Mouse (Mus musculus) myocyte (in vitro differentiated cells): ENCODE measurements around the gene Arhgdia. TPM values are rescaled to one million over a fixed set of nuclear protein-coding genes. Genes with fewer than 3 reads are reported as not detected.

Source experiments
- H3K27me3 ChIP-seq: one replicate; pipeline ENCODE4 v1.6.1; 2011; ENCODE audit not compliant: control insufficient read depth, insufficient read depth, insufficient read length
- H3K36me3 ChIP-seq: one replicate; pipeline ENCODE4 v1.6.1; 2011; ENCODE audit not compliant: control insufficient read depth, insufficient read depth
- H3K4me2 ChIP-seq: one replicate; pipeline ENCODE4 v1.6.1; 2011; ENCODE audit warnings: low read depth, control low read depth
- H3K4me3 ChIP-seq: one replicate; pipeline ENCODE4 v1.5.1; 2011; ENCODE audit warnings: mild to moderate bottlenecking, control low read depth, moderate library complexity
- H3K79me2 ChIP-seq: one replicate; pipeline ENCODE4 v1.6.1; 2011; ENCODE audit not compliant: control insufficient read depth, insufficient read depth
- H3ac ChIP-seq: one replicate; pipeline ENCODE4 v1.6.1; 2011; ENCODE audit not compliant: control insufficient read depth, insufficient read length
- CEBPB ChIP-seq: IDR thresholded peaks from 2 replicates; pipeline ENCODE4 v1.6.1; 2011; ENCODE audit warnings: mild to moderate bottlenecking, moderate library complexity; ENCODE audit not compliant: poor library complexity, insufficient read depth, severe bottlenecking
- E2F4 ChIP-seq: IDR thresholded peaks from one replicate; pipeline ENCODE4 v1.6.1; 2011; ENCODE audit warnings: mild to moderate bottlenecking, control low read depth, moderate library complexity; ENCODE audit not compliant: insufficient read depth
- MAX ChIP-seq: IDR thresholded peaks from one replicate; pipeline ENCODE4 v1.6.1; 2011; ENCODE audit warnings: low read depth, mild to moderate bottlenecking, control low read depth
- MYOD1 ChIP-seq, 3 experiments: IDR thresholded peaks; one replicate each; pipeline ENCODE4 v1.6.1; 2011; ENCODE audit warnings: control low read depth in 2 of 3, low read depth in 2 of 3, mild to moderate bottlenecking in 2 of 3, moderate library complexity in 1 of 3; ENCODE audit not compliant: insufficient read length in 2 of 3, control insufficient read depth in 1 of 3
- MYOG ChIP-seq, 3 experiments: IDR thresholded peaks; one replicate each; pipeline ENCODE4 v1.6.1; 2011; ENCODE audit warnings: control low read depth in 2 of 3, low read depth in 2 of 3, mild to moderate bottlenecking in 2 of 3; ENCODE audit not compliant: insufficient read length in 2 of 3, control insufficient read depth in 1 of 3, insufficient read depth in 1 of 3
- POLR2A ChIP-seq: IDR thresholded peaks from one replicate; pipeline ENCODE4 v1.6.1; 2011; ENCODE audit warnings: low read depth, mild to moderate bottlenecking, control low read depth, moderate library complexity; ENCODE audit not compliant: insufficient read length
- POLR2AphosphoS2 ChIP-seq: IDR thresholded peaks from one replicate; pipeline ENCODE4 v1.6.1; 2011; ENCODE audit warnings: low read depth, control low read depth; ENCODE audit not compliant: insufficient read length
- REST ChIP-seq: IDR thresholded peaks from one replicate; pipeline ENCODE4 v1.6.1; 2011; ENCODE audit warnings: mild to moderate bottlenecking, control low read depth, moderate library complexity; ENCODE audit not compliant: insufficient read depth, insufficient read length
- SRF ChIP-seq: IDR thresholded peaks from one replicate; pipeline ENCODE4 v1.6.1; 2011; ENCODE audit warnings: low read depth; ENCODE audit not compliant: control insufficient read depth, insufficient read length
- TCF12 ChIP-seq: IDR thresholded peaks from one replicate; pipeline ENCODE4 v1.6.1; 2011; ENCODE audit warnings: mild to moderate bottlenecking, control low read depth; ENCODE audit not compliant: poor library complexity, insufficient read depth, severe bottlenecking
- TCF3 ChIP-seq: IDR thresholded peaks from one replicate; pipeline ENCODE4 v1.6.1; 2011; ENCODE audit warnings: low read depth, control low read depth; ENCODE audit not compliant: insufficient read length
- USF1 ChIP-seq: IDR thresholded peaks from one replicate; pipeline ENCODE4 v1.6.1; 2011; ENCODE audit warnings: low read depth, mild to moderate bottlenecking, control low read depth, moderate library complexity
- polyA plus RNA-seq: library from polyadenylated mRNA; unstranded; fragments of >200 nt; fragmentation: generic; extraction: Trizol; gene quantifications from one replicate; pipeline ENCODE4 v1.2.1, GENCODE M21; 2012; ENCODE audit warnings: missing spikeins

Gene Arhgdia
- polyA plus RNA-seq, 1 experiment: 837 TPM

DNA sequence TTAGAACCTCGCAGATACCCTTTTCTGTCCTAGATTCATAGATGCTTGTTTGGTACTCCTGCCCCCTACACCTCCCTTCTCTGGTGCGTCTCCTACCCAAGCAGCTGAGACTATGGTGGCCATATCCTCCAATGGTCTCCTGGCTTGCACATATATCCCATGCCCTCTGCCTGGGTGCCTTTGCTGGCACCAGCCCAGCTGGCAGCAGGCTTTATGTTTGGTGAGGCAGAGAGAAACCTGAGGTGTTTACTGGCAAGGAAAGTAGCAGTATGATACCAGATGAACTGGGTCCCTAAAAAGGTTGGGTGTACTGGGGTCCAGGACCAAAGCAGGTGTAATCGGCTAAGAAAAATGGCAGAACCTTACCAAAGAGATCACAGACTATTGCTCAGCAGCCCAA is 35.5 kb downstream of the Arhgdia start:
- Histone ChIP-seq H3K4me3 (no peak overlapping the region), H3ac (no peak overlapping the region), H3K4me2 (no peak overlapping the region), H3K79me2 (peaks cover 33% of the 10 kb centered on the region), H3K36me3 (peaks cover 9% of the 10 kb centered on the region), H3K27me3 (no peaks in the 10 kb centered on the region)
- TF ChIP-seq CEBPB (no peak), TCF12 (no peak), REST (no peak), SRF (no peak), MYOG (IDR thresholded peaks at IDR 0.05; ENCODE audit: control insufficient read depth in 1 of 3, insufficient read depth in 1 of 3, insufficient read length in 2 of 3, low read depth in 2 of 3) (no peak), MAX (no peak), POLR2AphosphoS2 (no peak), E2F4 (no peak)

DNA sequence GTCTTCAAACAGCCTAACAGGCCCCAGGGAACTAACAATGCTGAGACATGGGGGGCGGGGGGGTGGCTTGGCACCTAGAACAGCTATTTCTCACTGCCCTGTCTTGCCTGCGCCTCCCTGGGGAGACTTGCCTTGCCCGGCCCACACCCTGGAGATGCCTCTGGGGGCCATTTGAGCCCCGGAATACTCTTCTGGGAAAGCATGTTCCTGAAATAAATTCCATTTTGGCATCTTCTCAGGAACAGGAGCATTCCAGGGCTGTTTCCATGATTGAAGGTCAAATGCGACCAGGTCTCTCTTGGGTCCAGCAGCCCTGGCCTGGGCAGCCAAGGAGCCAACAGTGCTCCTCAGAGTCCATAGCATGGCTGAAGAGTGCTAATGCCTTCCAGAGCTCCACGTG is 39.0 kb downstream of the Arhgdia start:
- no peak for TF ChIP-seq MYOG (IDR thresholded peaks at IDR 0.05; ENCODE audit: control insufficient read depth in 1 of 3, insufficient read depth in 1 of 3, insufficient read length in 2 of 3, low read depth in 2 of 3)
- no peak for TF ChIP-seq MAX
- no peak for TF ChIP-seq POLR2A
- TF ChIP-seq REST: no peak
- TF ChIP-seq TCF3: no peak
- Histone ChIP-seq H3K27me3 (peaks cover 3% of the 10 kb centered on the region), H3K79me2 (peaks cover 16% of the 10 kb centered on the region), H3ac (no peak overlapping the region), H3K36me3 (peaks cover 9% of the 10 kb centered on the region), H3K4me3 (no peak overlapping the region), H3K4me2 (no peak overlapping the region)

GRCm38 (mm10) chr11:120541907-120542306 is 39.5 kb downstream of the Arhgdia start:
- peaks cover 9% of the 10 kb centered on the region for H3K36me3 ChIP-seq
- no peak overlapping the region for H3K4me3 ChIP-seq
- TF ChIP-seq POLR2AphosphoS2: peak; percentile 78
- TF ChIP-seq MYOD1 (IDR thresholded peaks at IDR 0.05; ENCODE audit: control insufficient read depth in 1 of 3, insufficient read length in 2 of 3, low read depth in 2 of 3): no peak
- TF ChIP-seq MYOG (IDR thresholded peaks at IDR 0.05; ENCODE audit: control insufficient read depth in 1 of 3, insufficient read depth in 1 of 3, insufficient read length in 2 of 3, low read depth in 2 of 3): no peak
- TF ChIP-seq USF1: no peak
- no peak overlapping the region for H3K4me2 ChIP-seq
- peaks cover 12% of the 10 kb centered on the region for H3K79me2 ChIP-seq
- H3ac ChIP-seq: no peak overlapping the region
- H3K27me3 ChIP-seq: peaks cover 7% of the 10 kb centered on the region

GRCm38 (mm10) chr11:120539285-120540014 is 42.0 kb downstream of the Arhgdia start:
- Histone ChIP-seq H3K27me3 (peaks cover 29% of the 10 kb centered on the region), H3K4me3 (no peak overlapping the region), H3K79me2 (no peaks in the 10 kb centered on the region), H3K4me2 (no peak overlapping the region), H3K36me3 (peaks cover 9% of the 10 kb centered on the region), H3ac (no peak overlapping the region)
- TF ChIP-seq POLR2AphosphoS2: peak; percentile 77
- TF ChIP-seq MYOD1 (IDR thresholded peaks at IDR 0.05; ENCODE audit: control insufficient read depth in 1 of 3, insufficient read length in 2 of 3, low read depth in 2 of 3): no peak

DNA sequence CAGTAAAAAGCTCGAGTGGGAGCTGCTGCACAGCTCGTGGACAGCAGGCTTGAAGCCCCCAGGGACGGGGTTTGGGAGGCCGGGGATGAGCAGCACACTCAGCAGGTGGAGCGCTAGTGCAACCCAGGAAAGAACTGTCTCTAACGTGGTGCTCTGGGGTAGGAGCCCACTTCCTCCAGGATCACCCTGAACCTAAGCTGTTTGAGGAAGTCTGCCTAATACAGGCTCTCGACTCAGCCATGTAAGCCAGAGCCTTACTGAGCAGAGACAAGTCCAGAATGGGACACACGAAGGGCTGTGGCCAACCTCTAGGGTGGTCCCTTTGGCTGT is 42.5 kb downstream of the Arhgdia start:
- TF ChIP-seq POLR2A: no peak
- no peak for TF ChIP-seq MYOD1 (IDR thresholded peaks at IDR 0.05; ENCODE audit: control insufficient read depth in 1 of 3, insufficient read length in 2 of 3, low read depth in 2 of 3)
- TF ChIP-seq USF1: no peak
- TF ChIP-seq E2F4: no peak
- TF ChIP-seq REST: no peak
- TF ChIP-seq CEBPB: no peak
- TF ChIP-seq SRF: no peak
- no peak for TF ChIP-seq MAX
- TF ChIP-seq MYOG (IDR thresholded peaks at IDR 0.05; ENCODE audit: control insufficient read depth in 1 of 3, insufficient read depth in 1 of 3, insufficient read length in 2 of 3, low read depth in 2 of 3): no peak
- TF ChIP-seq TCF12: no peak
- TF ChIP-seq TCF3: no peak
- TF ChIP-seq POLR2AphosphoS2: no peak

More for the DNA sequence above, 42.5 kb downstream of the Arhgdia start:
- Histone ChIP-seq H3K36me3 (peaks cover 5% of the 10 kb centered on the region), H3K4me3 (no peak overlapping the region), H3K4me2 (no peak overlapping the region), H3ac (no peak overlapping the region), H3K27me3 (peaks cover 34% of the 10 kb centered on the region), H3K79me2 (no peaks in the 10 kb centered on the region)
